Mouse (Mus musculus): ENCODE results near the gene Nckap5l.

- TF ChIP-seq POLR2A (IDR thresholded peaks at IDR 0.05; ENCODE audit: control insufficient read depth, low read depth, low read length), result no peak
- no peak for TF ChIP-seq CTCF (IDR thresholded peaks at IDR 0.05; ENCODE audit: control insufficient read depth, insufficient read depth, insufficient replicate concordance, low read depth, low read length)
These were observed 42.8 kb upstream of the Nckap5l start for GRCm38 (mm10) chr15:99500320-99500719.
